Mouse (Mus musculus): ENCODE data around the gene Rbm34.
"Not testable (repeated sequence)": the region's sequence is repeated elsewhere in the genome, so short reads cannot be mapped to it uniquely, and the experiment has no call there.

Gene Rbm34

GRCm38 (mm10) chr8:126919255-126919654 is 51.6 kb downstream of the Rbm34 start:
- no peak for DNase-seq (ENCODE audit: low spot score)

GRCm38 (mm10) chr8:126918356-126918755 is 52.5 kb downstream of the Rbm34 start:
- DNase-seq (ENCODE audit: low spot score), result no peak

- no peak for DNase-seq (ENCODE audit: low spot score)
Observed at GRCm38 (mm10) chr8:126917179-126917905, 53.5 kb downstream of the Rbm34 start.

- no peak for DNase-seq (ENCODE audit: low spot score)
Observed at GRCm38 (mm10) chr8:126916611-126917010, 54.3 kb downstream of the Rbm34 start.

- no peak for DNase-seq (ENCODE audit: low spot score)
Observed at GRCm38 (mm10) chr8:126914609-126915375, 56.1 kb downstream of the Rbm34 start.

DNA sequence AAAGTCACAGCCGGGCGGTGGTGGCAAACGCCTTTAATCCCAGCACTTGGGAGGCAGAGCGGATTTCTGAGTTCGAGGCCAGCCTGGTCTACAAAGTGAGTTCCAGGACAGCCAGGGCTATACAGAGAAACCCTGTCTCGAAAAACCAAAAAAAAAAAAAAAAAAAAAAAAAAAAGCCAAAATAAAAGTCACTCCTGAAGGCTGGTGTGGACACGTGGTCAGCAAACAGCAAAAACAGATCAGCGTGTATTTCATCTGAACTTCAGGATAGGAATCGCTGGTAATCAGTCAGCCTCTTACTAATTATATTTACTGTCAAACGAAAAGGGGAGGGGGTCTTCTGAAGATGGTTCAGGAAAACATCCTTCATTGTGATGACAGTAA is 56.8 kb downstream of the Rbm34 start:
- not testable (repeated sequence) for DNase-seq (ENCODE audit: low spot score)

GRCm38 (mm10) chr8:126913241-126914106 is 57.4 kb downstream of the Rbm34 start:
- DNase-seq (ENCODE audit: low spot score), result no peak

DNA sequence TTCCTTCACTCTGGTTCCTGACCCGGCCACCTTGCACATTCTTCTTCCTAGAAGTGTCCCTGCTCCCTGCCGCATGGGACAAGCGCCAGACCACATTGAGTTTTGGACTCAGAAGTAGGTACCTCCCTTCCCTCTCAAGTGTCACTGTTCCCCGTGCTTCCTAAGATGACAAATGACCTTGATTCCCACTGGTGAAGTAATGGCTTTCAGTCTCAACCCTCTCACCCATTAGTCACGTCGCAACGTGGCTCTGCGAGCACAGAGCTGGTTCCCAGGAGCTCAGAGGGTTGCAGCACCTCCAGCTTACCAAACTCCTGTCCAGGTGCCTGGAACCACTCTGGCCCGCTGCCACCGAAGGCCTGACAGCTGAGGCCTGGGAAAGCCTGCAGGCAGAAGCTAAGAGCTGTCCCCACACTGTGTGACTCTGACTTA is 61.5 kb downstream of the Rbm34 start:
- no peak for DNase-seq (ENCODE audit: low spot score)

- no peak for DNase-seq (ENCODE audit: low spot score)
Observed at GRCm38 (mm10) chr8:126908805-126909204, 62.1 kb downstream of the Rbm34 start.

DNA sequence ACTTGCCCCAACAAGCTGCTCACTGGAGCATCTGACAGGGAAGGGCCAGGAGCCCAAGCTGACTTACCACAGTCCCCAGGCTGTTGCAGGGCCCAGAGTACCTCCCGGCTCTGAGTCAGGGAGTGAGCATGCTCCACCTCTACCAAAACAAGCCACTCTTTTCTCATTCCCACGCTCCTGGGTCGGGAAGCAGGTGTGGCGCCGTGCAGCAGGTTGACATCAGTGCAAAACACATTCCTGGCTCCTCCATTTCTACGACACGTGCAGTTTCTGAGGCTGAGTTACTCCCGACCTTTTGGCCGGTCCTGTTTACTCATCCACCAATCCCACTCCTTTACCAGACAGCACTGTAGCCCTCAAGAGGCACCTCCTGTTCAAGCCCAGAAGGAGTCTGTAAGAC is 62.9 kb downstream of the Rbm34 start:
- no peak for DNase-seq (ENCODE audit: low spot score)

GRCm38 (mm10) chr8:126907374-126907773 is 63.5 kb downstream of the Rbm34 start:
- DNase-seq (ENCODE audit: low spot score), result no peak

DNA sequence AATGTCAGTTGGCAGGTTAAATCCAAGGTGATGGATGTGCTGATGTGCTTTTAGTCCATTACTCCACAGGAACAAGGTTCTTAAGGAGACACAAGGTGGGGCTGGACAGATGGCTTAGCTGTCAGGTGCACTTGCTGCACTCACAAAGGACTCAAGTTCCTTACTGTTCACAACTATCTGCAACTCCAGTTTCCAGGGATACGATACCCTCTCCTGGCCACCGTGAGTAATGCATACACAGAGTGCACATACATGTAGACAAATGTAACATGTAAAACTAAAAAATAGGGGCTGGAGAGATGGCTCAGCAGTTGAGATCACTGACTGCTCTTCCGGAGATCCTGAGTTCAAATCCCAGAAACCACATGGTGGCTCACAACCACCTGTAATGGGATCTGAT is 65.5 kb downstream of the Rbm34 start:
- DNase-seq (ENCODE audit: low spot score), result no peak

DNA sequence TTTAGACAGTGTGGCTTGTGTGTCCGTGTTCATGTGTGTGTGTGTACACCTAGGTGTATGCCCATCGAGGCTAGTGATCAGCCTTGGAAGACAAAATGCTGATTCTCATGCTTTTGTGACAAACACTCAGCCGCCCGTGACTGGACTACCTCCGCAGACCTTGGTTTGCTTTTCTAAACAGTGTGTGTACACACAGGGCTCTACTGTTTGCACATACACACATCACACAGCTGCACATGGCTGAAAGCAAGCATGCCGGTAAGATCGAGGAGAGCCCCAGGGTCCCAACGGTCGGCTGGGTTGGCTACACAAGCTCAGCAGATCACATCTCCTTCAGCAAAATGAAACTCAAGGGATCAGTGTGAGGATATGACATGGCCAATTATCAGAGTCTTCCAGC is 66.9 kb downstream of the Rbm34 start:
- no peak for DNase-seq (ENCODE audit: low spot score)

DNA sequence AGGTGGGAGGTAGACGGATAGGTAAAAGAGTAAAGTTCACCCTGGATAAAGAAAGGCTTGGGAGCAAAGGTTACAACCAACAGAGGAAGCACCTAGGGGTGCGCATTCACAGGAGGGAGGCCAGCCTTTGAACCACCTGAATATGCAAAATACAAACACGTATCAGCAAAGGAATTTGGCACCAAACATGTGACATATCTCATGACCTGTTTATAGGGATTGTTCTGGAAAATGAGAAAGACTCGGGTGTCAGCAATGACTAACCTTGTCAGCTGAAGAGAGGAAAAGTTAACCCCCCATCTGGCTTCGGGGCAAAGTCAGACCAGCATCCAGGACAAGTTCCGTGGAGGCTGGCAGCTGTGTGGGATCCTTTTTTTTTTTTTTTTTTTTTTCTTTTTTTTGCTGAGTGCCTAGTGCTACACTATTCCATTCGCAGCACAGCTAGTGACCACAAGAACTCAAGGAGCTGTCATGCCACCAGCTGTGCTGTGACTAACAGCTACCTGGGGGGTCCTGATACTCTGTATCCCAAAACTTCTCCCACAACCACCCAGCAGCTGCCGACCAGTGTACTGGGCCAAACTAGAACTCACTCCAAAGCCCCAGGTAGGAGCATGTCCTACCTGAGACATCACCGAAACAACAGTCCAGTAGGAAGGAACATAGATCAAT is 67.5 kb downstream of the Rbm34 start:
- DNase-seq (ENCODE audit: low spot score), result no peak

DNA sequence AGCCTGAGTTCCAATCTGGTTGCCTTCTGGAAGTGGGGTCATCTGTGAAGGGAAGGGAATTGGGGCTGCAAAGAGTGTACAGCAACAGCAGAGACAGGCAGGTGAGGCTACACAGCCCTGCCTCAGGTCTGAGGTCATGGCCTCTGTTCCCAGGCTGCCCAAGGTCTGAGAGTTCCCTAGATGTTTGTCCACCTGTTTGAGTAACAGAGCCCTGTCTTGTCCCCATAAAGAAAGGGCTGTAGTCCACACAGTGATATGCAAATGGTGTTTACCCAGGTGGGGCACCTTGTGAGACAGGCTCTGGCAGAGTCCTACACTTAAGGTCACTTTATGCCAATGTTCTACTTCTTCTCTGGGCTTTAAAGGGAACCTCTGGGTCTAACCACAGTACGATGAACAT is 69.3 kb downstream of the Rbm34 start:
- no peak for DNase-seq (ENCODE audit: low spot score)

DNA sequence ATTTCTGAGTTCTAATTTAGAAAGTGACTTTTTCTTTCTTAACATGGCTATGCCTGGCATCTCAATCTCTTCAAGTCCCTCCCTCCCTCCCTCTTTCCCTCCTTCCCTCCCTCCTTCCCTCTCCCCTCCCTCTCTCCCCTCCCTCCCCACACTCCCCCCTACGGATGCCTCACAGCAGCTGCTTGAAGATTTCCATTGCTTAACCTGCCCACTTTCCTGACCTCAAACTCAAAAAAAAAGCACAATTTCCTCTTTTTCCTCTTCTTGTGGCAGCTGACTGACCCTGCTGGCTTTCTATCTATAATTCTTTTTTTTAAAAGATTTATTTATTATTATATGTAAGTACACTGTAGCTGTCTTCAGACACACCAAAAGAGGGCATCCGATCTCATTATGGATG is 69.8 kb downstream of the Rbm34 start:
- DNase-seq (ENCODE audit: low spot score), result no peak

Measured in ovary, postnatal 14 days (tissue).